Mouse (Mus musculus) spleen, adult 2 months (tissue): ENCODE results near the gene Gm10160. TPM values are rescaled to one million over a fixed set of nuclear protein-coding genes. Genes with fewer than 3 reads are reported as not detected.

Experiments used
- DNase-seq, 2 experiments: peaks; one replicate each; pipeline versions ENCODE4 v3.0.0 to v3.0.0-alpha.2; 2012 to 2021; ENCODE audit warnings: low spot score in 2 of 2, low read depth in 1 of 2
- H3K27ac ChIP-seq: fragments of 200-500 bp; 2 replicates; pipeline ENCODE4 v1.5.1; 2012; ENCODE audit warnings: low read length, inconsistent platforms; ENCODE audit not compliant: insufficient read depth
- H3K27me3 ChIP-seq: fragments of 200-500 bp; 2 replicates; pipeline ENCODE4 v1.6.1; 2012; ENCODE audit warnings: mild to moderate bottlenecking, moderate library complexity, low read length, inconsistent platforms; ENCODE audit not compliant: control insufficient read depth, insufficient read depth
- H3K36me3 ChIP-seq: fragments of 200-500 bp; 2 replicates; pipeline ENCODE4 v1.6.1; 2012; ENCODE audit warnings: mild to moderate bottlenecking, low read length, inconsistent platforms; ENCODE audit not compliant: control insufficient read depth, insufficient read depth
- H3K4me1 ChIP-seq: fragments of 200-500 bp; 2 replicates; pipeline ENCODE4 v1.6.1; 2011; ENCODE audit warnings: inconsistent platforms; ENCODE audit not compliant: control insufficient read depth, insufficient read depth, insufficient read length
- H3K4me3 ChIP-seq: fragments of 200-500 bp; 2 replicates; pipeline ENCODE4 v1.5.1; 2011; ENCODE audit warnings: mild to moderate bottlenecking, inconsistent platforms; ENCODE audit not compliant: insufficient read depth, insufficient read length; ENCODE audit errors: extremely low read depth
- CTCF ChIP-seq: fragments of 200-500 bp; IDR thresholded peaks from 2 replicates; pipeline ENCODE4 v1.5.1; 2011; ENCODE audit warnings: mild to moderate bottlenecking, inconsistent platforms; ENCODE audit not compliant: insufficient read depth, insufficient read length, insufficient replicate concordance; ENCODE audit errors: extremely low read depth
- POLR2A ChIP-seq: fragments of 200-500 bp; IDR thresholded peaks from 2 replicates; pipeline ENCODE4 v1.6.1; 2011; ENCODE audit warnings: low read depth, low read length, inconsistent platforms
- whole genome bisulfite sequencing: fragments of 180-500 bp; shearing (Covaris S2); methylation state at CpG from one replicate; pipeline ENCODE4 v1.1.7; 2018; 5-methylcytosine and 5-hydroxymethylcytosine counted together
- polyA plus RNA-seq: library from polyadenylated mRNA; depleted of rRNA; stranded (reverse); fragments of >200 nt; gene quantifications from 2 replicates; pipeline ENCODE4 v1.2.3, GENCODE M21; 2012; rRNA removed

Gene Gm10160
- polyA plus RNA-seq, 1 experiment = not detected

- peaks cover 3% of the 10 kb centered on the region for H3K4me1 ChIP-seq
- TF ChIP-seq POLR2A (no peak), CTCF (no peak)
- no peaks in the 10 kb centered on the region for H3K27me3 ChIP-seq
- H3K4me3 ChIP-seq = no peak overlapping the region
- no peak for DNase-seq
- no peak overlapping the region for H3K27ac ChIP-seq
- 65% methylated on average over 3 of the region's 3 CpGs for WGBS
- H3K36me3 ChIP-seq = peaks cover 2% of the 10 kb centered on the region; the same call in 1 of the 2 replicates
These were observed 30.7 kb downstream of the Gm10160 start for GRCm38 (mm10) chr7:81824906-81825305.

- WGBS = 95% methylated on average over 5 of the region's 5 CpGs
- DNase-seq = no peak
- Histone ChIP-seq H3K36me3 (peaks cover 10% of the 10 kb centered on the region), H3K27ac (no peak overlapping the region), H3K4me3 (no peak overlapping the region), H3K4me1 (no peaks in the 10 kb centered on the region), H3K27me3 (no peaks in the 10 kb centered on the region)
- TF ChIP-seq POLR2A = no peak
- TF ChIP-seq CTCF = no peak
These were observed 49.5 kb downstream of the Gm10160 start for GRCm38 (mm10) chr7:81806067-81806466.

Other genes starting within 250 kb of the Gm10160 start
- gene Homer2, start 148.3 kb downstream of the Gm10160 start, polyA plus RNA-seq = 0.95 and 1.4 TPM in 2 replicates
- 3.4 and 4.1 TPM in 2 replicates for gene Ramac, start 92.9 kb downstream of the Gm10160 start, polyA plus RNA-seq
- gene 3110040N11Rik, start 66.3 kb downstream of the Gm10160 start, polyA plus RNA-seq = 14.0 and 16.9 TPM in 2 replicates
- 12.4 and 18.7 TPM in 2 replicates for gene Btbd1, start 26.4 kb downstream of the Gm10160 start, polyA plus RNA-seq
- 115 and 141 TPM in 2 replicates for gene Tm6sf1, start 3.2 kb upstream of the Gm10160 start, polyA plus RNA-seq
- gene Hdgfl3, start 78.7 kb upstream of the Gm10160 start, polyA plus RNA-seq = 1.2 and 1.7 TPM in 2 replicates
- gene Bnc1, start 136.5 kb upstream of the Gm10160 start, polyA plus RNA-seq = 0.07 and 0.18 TPM in 2 replicates